In the genomic region with DNA sequence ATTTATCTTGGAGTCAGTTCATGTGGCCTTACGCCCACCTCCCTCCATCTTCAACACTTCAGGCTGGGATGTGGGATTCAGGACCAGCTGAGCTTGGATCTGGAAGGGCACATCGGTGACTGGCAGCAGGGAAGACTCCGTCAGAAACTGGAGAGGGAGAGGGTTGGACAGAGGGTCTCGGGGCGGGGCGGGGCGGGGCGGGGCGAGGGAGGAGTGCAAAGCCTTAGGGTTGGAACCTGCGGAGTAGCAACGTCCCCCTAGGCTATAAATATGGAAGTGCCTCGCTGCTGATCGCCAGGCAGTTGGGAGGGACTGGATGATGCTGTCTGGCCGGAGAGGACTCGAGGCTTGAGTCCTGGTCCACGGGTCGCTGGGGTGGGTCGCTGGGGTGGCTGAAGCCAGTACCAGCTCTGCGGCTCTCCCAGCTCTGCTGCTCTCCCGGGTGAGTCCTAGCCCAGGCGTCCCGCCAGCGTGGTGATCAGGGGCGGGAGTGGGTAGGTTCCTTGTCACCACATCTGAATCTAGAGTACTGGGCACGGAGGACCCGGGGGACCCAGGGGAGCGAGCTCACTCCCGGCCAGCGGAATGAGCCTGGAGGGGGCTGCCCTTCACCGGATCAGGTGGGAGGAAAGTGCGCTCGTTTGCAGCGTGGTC, we compare ENCODE assay signal across 7 mouse cellular contexts. TPM values are rescaled to one million over a fixed set of nuclear protein-coding genes. Genes with fewer than 3 reads are reported as not detected.
DNase-seq lines count a peak whose midpoint lies in the region; ATAC-seq and TF ChIP-seq lines count a peak whose summit lies in the region.

A gene (plus strand): TSS at position 294 of the 654 bp plus-strand sequence.

- no peaks in the 10 kb centered on the region for H3K36me3 ChIP-seq in hindbrain, embryonic 11.5 days (ENCODE audit: control insufficient read depth, insufficient read depth, low read length)
- no peaks in the 10 kb centered on the region for H3K36me3 ChIP-seq in limb, embryonic 14.5 days (ENCODE audit: control insufficient read depth, insufficient read depth, low read length)
- no peaks in the 10 kb centered on the region for H3K36me3 ChIP-seq in midbrain, embryonic 16.5 days (ENCODE audit: control insufficient read depth, insufficient read depth, low read length)
- H3K36me3 ChIP-seq in stomach, embryonic 15.5 days = no peaks in the 10 kb centered on the region

- H3K27ac ChIP-seq in hindbrain, embryonic 11.5 days (ENCODE audit: low read depth, low read length) = no peak within 1 kb of the TSS
- H3K27ac ChIP-seq in limb, embryonic 14.5 days (replicated peaks; ENCODE audit: low read depth, low read length) = no peak within 1 kb of the TSS
- no peak within 1 kb of the TSS for H3K27ac ChIP-seq in midbrain, embryonic 16.5 days (ENCODE audit: low read length)
- no peak within 1 kb of the TSS for H3K27ac ChIP-seq in stomach, embryonic 15.5 days

- peak within 1 kb of the TSS; percentile 49 for H3K4me3 ChIP-seq in hindbrain, embryonic 11.5 days (ENCODE audit: low read depth, low read length)
- H3K4me3 ChIP-seq in limb, embryonic 14.5 days (replicated peaks; ENCODE audit: low read length) = peak within 1 kb of the TSS; percentile 46
- peak within 1 kb of the TSS; percentile 55 for H3K4me3 ChIP-seq in midbrain, embryonic 16.5 days (ENCODE audit: low read depth, low read length)
- H3K4me3 ChIP-seq in stomach, embryonic 15.5 days (replicated peaks) = peak within 1 kb of the TSS; percentile 52

- H3K9ac ChIP-seq in hindbrain, embryonic 11.5 days (ENCODE audit: low read depth, low read length) = peak within 1 kb of the TSS; percentile 70
- peak within 1 kb of the TSS; percentile 55 for H3K9ac ChIP-seq in limb, embryonic 14.5 days (ENCODE audit: low read depth, low read length, severe bottlenecking)
- H3K9ac ChIP-seq in midbrain, embryonic 16.5 days (ENCODE audit: low read depth, low read length) = peak within 1 kb of the TSS; percentile 67
- no peak within 1 kb of the TSS for H3K9ac ChIP-seq in stomach, embryonic 15.5 days

- no peaks in the 10 kb centered on the region for H3K4me1 ChIP-seq in hindbrain, embryonic 11.5 days (replicated peaks; ENCODE audit: control insufficient read depth, insufficient read depth, low read length)
- 0 out of 2 replicates have a peak, but pooled peaks cover 4% of the 10 kb centered on the region for H3K4me1 ChIP-seq in limb, embryonic 14.5 days (ENCODE audit: control insufficient read depth, insufficient read depth, low read length)
- H3K4me1 ChIP-seq in midbrain, embryonic 16.5 days (ENCODE audit: control insufficient read depth, insufficient read depth, low read length) = peaks cover 7% of the 10 kb centered on the region; the same call in 1 of the 2 replicates
- peaks cover 2% of the 10 kb centered on the region; the same call in 1 of the 2 replicates for H3K4me1 ChIP-seq in stomach, embryonic 15.5 days

- WGBS in hindbrain, embryonic 11.5 days = under 1% methylated on average over 33 of the region's 33 CpGs
- WGBS in limb, embryonic 14.5 days = under 1% methylated on average over 32 of the region's 33 CpGs
- WGBS in midbrain, embryonic 16.5 days = under 1% methylated on average over 32 of the region's 33 CpGs
- WGBS in stomach, embryonic 15.5 days = under 1% methylated on average over 33 of the region's 33 CpGs

- no peaks in the 10 kb centered on the region for H3K9me3 ChIP-seq in hindbrain, embryonic 11.5 days (ENCODE audit: control insufficient read depth, low read length)
- H3K9me3 ChIP-seq in limb, embryonic 14.5 days (ENCODE audit: control insufficient read depth, low read length) = no peaks in the 10 kb centered on the region
- no peaks in the 10 kb centered on the region for H3K9me3 ChIP-seq in midbrain, embryonic 16.5 days (replicated peaks; ENCODE audit: control insufficient read depth, low read length, poor library complexity, severe bottlenecking)
- H3K9me3 ChIP-seq in stomach, embryonic 15.5 days = no peaks in the 10 kb centered on the region

- ATAC-seq in hindbrain, embryonic 11.5 days (ENCODE audit: low FRiP score) = peak; percentile 95
- peak; percentile 92 for ATAC-seq in limb, embryonic 14.5 days (ENCODE audit: low FRiP score, low read depth)
- peak; percentile 92 for ATAC-seq in midbrain, embryonic 16.5 days
- ATAC-seq in stomach, embryonic 15.5 days (ENCODE audit: insufficient read depth, low FRiP score, low read depth) = peak; percentile 86

- no peaks in the 10 kb centered on the region for H3K27me3 ChIP-seq in hindbrain, embryonic 11.5 days (ENCODE audit: control insufficient read depth, insufficient read depth, low read length)
- no peaks in the 10 kb centered on the region for H3K27me3 ChIP-seq in limb, embryonic 14.5 days (ENCODE audit: control insufficient read depth, insufficient read depth, low read length)
- H3K27me3 ChIP-seq in midbrain, embryonic 16.5 days (ENCODE audit: control insufficient read depth, insufficient read depth, low read depth, low read length) = peaks cover 2% of the 10 kb centered on the region; the same call in 1 of the 2 replicates
- no peaks in the 10 kb centered on the region for H3K27me3 ChIP-seq in stomach, embryonic 15.5 days (replicated peaks)

- H3K4me2 ChIP-seq in hindbrain, embryonic 11.5 days (replicated peaks; ENCODE audit: low read depth, low read length) = peak within 1 kb of the TSS; percentile 90
- H3K4me2 ChIP-seq in limb, embryonic 14.5 days (replicated peaks; ENCODE audit: low read depth, low read length, severe bottlenecking) = peak within 1 kb of the TSS; percentile 74
- H3K4me2 ChIP-seq in midbrain, embryonic 16.5 days (ENCODE audit: low read length) = peak within 1 kb of the TSS; percentile 99
- H3K4me2 ChIP-seq in stomach, embryonic 15.5 days = peak within 1 kb of the TSS; percentile 94

- no peak for TF ChIP-seq POLR2A in limb, embryonic 14.5 days (IDR thresholded peaks at IDR 0.05; ENCODE audit: borderline replicate concordance, extremely low read depth, insufficient read depth, insufficient read length)

- peak; percentile 76 for DNase-seq in Muller cell, postnatal 12 days (ENCODE audit: inconsistent ontology term)
- peak; percentile 18 for DNase-seq in brain, adult 2 months (ENCODE audit: low read depth, low spot score)
- peak; percentile 16 to 24 for DNase-seq in frontal cortex, postnatal 10 days (ENCODE audit: low spot score in 2 of 2)
- DNase-seq in hindbrain, embryonic 11.5 days (ENCODE audit: low spot score) = peak; percentile 71
- DNase-seq in limb, embryonic 14.5 days (ENCODE audit: low spot score) = peak; percentile 60

RNA-seq across cellular contexts. Expression of the gene that starts here (rescaled TPM):
- polyA plus RNA-seq in hindbrain, embryonic 11.5 days (2014; fragmentation: Nextera tagmentation; extraction: Ambion mirVana) = 1.4 and 1.7 TPM in 2 replicates
- 18.9 and 20.6 TPM in 2 replicates for polyA plus RNA-seq in limb, embryonic 14.5 days (2012; rRNA removed)
- 9.2 and 9.4 TPM in 2 replicates for polyA plus RNA-seq in limb, embryonic 14.5 days (2014; fragmentation: Nextera tagmentation; extraction: Ambion mirVana)
- 0.66 and 0.69 TPM in 2 replicates for polyA plus RNA-seq in midbrain, embryonic 16.5 days (2015; fragmentation: Nextera tagmentation; extraction: Ambion mirVana)
- 4.4 TPM in 2 replicates for polyA plus RNA-seq in stomach, embryonic 15.5 days (2015; fragmentation: Nextera tagmentation; extraction: Ambion mirVana)

Comparison
In these comparisons a context has a peak if more than half of its experiments do, and no peak if none do; other contexts are left out.
1. Peak in ATAC-seq, H3K4me3 ChIP-seq, H3K9ac ChIP-seq and H3K4me2 ChIP-seq in midbrain, embryonic 16.5 days; RNA of the gene not detected or under 1 TPM.
2. DNase-seq: peak in every context shown above with its lines; median percentile 76 in Muller cell, postnatal 12 days; 71 in hindbrain, embryonic 11.5 days; 60 in limb, embryonic 14.5 days; 20 in frontal cortex, postnatal 10 days; 18 in brain, adult 2 months.